Mouse (Mus musculus) naive thymus-derived CD4-positive, alpha-beta T cell, adult 5 months (primary cell): ENCODE data around the gene Gsdma. TPM values are rescaled to one million over a fixed set of nuclear protein-coding genes. Genes with fewer than 3 reads are reported as not detected.

Experiments used
- polyA plus RNA-seq: library from polyadenylated mRNA; unstranded; fragments of 100-300 nt; shearing (Covaris generic); gene quantifications from one replicate; pipeline ENCODE4 v1.2.1, GENCODE M21; 2017

The Gsdma gene
- not detected for polyA plus RNA-seq

DNA sequence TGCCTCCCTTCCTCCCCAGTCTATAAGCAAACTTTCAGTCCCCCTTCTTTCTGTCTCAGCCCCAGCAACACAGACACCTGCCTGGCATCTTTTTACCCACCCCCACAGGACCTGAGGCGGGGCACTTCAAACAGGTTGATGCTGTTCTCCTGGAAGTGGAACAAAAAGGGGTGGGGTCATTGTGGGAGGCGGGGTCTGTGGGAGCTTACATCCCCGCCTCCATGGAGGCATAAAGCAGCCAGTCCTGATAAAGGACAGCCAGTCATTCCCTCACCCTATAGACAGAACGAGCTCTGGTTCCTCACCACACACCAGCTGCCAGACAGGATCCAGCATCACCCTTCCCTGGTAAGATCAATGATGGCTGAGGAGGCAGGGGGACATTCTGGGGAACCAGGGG lies at the start of gene Gsdma:
Gene Gsdma, plus strand, starts transcription at position 261 of the 400 bp plus-strand sequence.

DNA sequence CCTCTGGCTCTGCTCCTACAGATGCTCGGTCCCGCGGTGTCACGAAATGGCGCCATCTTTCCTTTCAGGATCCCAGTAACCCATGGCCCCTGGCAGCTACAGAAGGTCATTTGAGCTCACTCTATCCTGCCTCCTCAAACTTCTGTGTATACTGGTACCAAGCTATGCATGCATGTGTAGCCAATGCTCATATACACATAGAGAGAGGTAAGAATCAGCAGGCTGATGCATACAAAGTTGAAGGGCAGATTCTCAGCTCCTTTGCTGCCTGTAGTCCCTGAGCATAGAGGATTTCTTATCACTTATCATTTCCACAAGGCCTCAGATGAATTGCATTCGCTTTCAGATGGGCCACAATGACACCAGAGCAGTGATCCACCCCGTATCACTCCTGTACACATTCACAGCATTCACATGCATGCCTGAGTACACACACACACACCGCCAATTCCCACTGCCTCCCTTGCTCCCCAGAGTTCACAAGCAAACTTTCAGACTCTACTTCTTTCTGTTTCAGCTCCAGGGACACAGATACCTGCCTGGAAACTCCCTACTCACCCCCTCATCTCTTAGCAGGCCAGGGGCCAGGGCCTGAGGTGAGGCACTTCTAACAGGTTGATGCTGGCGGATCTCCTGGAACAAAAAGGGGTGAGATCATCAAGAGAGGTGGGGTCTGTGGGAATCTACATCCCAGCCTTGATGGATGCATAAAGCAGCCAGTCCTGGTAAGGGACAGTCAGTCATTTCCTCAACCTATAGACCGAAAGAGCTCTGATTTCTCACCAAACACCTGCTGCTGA lies 38.3 kb upstream of the Gsdma start, which contains the start of the genes Gm12355 and Gsdma3:
Gene Gm12355, minus strand, starts transcription at position 51 of the 800 bp plus-strand sequence.
Gene Gsdma3, plus strand, starts transcription at position 750 of the 800 bp plus-strand sequence.

DNA sequence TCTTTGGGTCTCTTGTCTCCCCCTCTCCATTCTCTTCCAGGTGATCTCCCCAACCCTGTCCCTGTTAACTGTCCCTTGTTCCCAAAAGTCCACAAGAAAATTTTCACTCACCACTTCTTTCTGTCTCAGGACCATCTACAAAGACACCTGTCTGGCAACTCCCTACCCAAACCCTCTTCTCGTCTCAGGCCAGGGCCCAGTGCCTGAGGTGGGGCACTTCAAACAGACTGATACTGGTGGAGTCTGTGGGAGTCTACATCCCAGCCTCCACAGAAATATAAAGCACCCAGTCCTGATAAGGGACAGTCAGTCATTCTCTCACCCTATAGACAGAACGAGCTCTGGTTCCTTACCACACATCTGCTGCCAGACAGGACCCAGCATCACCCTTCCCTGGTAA lies 17.7 kb upstream of the Gsdma start, which contains the start of gene Gsdma2:
Gene Gsdma2, plus strand, starts transcription at position 301 of the 400 bp plus-strand sequence.

DNA sequence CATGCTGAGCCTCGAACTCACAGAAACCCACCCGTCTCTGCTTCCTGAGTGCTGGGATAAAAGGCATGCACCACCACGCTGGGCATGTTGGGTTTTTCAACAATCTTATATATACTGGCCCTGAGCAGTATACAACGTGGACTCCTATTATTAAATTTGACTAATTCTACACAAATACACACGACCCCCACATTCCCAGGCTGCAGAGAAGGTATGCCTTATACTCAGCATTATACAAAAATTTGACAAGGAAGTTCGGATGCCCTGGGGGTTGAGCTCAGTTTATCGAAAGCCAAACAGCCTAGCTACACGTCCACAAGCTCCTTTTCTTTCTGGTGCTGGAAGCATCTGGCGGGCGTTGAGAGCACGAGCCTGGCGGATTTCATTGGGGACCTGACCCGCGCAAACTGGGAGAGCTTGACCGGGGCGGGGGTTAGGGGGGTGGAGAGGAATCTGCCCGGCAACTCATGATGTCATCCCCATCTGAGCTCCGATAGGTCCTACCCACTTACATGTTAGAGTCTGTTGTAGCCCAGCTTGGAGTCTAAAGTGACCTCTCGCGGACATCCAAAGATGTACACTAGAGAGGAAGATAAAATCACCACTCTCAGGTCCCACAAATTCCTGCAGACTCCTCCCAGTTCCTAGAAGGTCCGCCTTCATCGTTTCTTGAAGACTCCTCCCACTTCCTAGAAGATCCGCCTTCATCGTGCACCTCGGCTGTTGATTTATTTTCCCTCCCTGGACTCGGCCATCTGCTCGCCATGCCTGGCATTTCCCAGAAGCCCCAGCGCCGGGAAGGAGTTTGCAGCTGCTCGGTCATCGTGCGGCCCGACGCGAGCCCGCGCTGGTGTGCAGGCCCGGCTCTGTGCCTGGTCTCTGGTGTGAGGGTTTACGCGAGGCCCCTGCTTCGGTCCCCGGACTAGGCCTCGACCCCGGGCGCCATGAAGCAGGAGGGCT lies 17.9 kb downstream of the Gsdma start, which contains the start of gene Psmd3:
Gene Psmd3, plus strand, starts transcription at position 769 of the 960 bp plus-strand sequence.

DNA sequence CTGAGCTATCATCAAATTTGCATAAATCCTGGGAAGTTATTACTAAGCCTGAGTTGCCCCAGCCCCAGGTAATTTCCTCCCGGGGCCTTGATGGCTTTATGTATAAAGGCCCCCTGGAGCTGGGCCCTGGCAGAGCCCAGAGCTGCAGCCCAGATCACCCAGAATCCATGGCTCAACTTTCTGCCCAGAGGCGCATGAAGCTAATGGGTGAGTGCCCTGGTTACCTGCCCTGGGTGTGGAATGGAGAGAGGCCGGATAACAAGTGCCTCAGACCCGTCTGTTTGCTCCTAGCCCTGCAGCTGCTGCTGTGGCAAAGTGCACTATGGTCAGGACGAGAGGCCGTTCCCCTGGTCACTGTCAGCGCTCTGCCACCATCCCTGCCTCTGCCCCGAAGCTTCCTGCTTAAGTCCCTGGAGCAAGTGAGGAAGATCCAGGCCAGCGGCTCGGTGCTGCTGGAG lies 37.1 kb downstream of the Gsdma start, which contains the start of gene Csf3:
Gene Csf3, plus strand, starts transcription at position 51 of the 458 bp plus-strand sequence.

Other genes starting within 250 kb of the Gsdma start
- 82.8 TPM for gene Mien1, start 225.4 kb upstream of the Gsdma start, polyA plus RNA-seq
- gene Grb7, start 218.0 kb upstream of the Gsdma start, polyA plus RNA-seq: 4.1 TPM
- gene Ikzf3, start 118.3 kb upstream of the Gsdma start, polyA plus RNA-seq: 48.5 TPM
- 1.5 TPM for gene Zpbp2, start 113.3 kb upstream of the Gsdma start, polyA plus RNA-seq
- 44.0 TPM for gene Ormdl3, start 77.0 kb upstream of the Gsdma start, polyA plus RNA-seq
- gene Lrrc3c, start 66.1 kb upstream of the Gsdma start, polyA plus RNA-seq: not detected
- gene Gm12355, start 38.7 kb upstream of the Gsdma start, polyA plus RNA-seq: 1.8 TPM
- not detected for gene Gsdma3, start 38.0 kb upstream of the Gsdma start, polyA plus RNA-seq
- gene Gsdma2, start 17.6 kb upstream of the Gsdma start, polyA plus RNA-seq: not detected
- 125 TPM for gene Psmd3, start 18.2 kb downstream of the Gsdma start, polyA plus RNA-seq
- not detected for gene Csf3, start 36.9 kb downstream of the Gsdma start, polyA plus RNA-seq
- 45.6 TPM for gene Med24, start 65.1 kb downstream of the Gsdma start, polyA plus RNA-seq
- gene Thra, start 76.3 kb downstream of the Gsdma start, polyA plus RNA-seq: 8.2 TPM
- 3.0 TPM for gene Nr1d1, start 111.0 kb downstream of the Gsdma start, polyA plus RNA-seq
- gene Msl1, start 131.2 kb downstream of the Gsdma start, polyA plus RNA-seq: 26.7 TPM
- 124 TPM for gene Casc3, start 140.6 kb downstream of the Gsdma start, polyA plus RNA-seq
- gene Rapgefl1, start 172.4 kb downstream of the Gsdma start, polyA plus RNA-seq: not detected
- 4.3 TPM for gene Wipf2, start 199.3 kb downstream of the Gsdma start, polyA plus RNA-seq
- 0.52 TPM for gene Cdc6, start 243.4 kb downstream of the Gsdma start, polyA plus RNA-seq